Mouse (Mus musculus) cerebellum, postnatal 25 days (tissue): ENCODE measurements around the gene Nrarp.

Experiments
- DNase-seq, 2 experiments: peaks; one replicate each; pipeline ENCODE4 v3.0.0; 2021; ENCODE audit warnings: mixed read lengths in 2 of 2

Nrarp gene

DNA sequence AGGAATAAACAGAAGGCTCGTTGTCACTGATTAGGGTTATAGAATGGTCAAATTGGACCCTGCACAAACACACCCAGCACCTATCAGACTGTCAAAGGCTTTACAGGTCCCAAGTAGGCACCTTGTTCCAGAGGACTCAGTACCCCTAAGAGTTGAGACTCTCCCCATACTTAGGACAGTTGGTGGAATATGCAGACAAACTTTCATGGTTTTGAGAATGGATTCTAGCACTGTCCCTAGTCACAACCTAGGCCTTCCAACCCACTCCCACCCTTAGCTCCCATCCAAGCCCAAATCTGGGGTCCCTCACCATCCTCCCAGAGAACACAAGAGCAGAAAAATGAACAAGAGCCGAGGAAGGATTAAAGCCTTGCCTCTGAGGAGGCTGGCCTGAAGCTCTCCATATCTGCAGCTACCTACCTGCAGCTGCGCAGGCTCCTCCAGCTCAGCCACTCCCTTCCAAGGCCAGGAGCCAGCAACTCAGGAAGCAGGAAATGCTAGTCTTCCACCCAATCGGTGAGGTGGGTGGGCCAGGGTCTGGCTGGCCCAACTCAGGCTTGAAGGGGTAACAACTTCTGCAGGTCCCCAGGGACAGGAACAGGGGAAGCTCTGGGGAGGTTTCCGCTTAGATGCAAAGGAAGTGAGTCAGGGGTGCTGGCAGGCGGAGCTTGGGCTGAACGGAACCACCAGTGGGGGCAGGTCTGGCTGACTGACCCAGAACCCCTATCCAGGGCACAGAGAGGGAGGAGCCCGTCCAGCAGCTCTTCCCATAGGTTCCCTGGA, 15.8 kb downstream of the Nrarp start, which contains the start of gene Tor4a:
Tor4a (minus strand) TSS at position 715 of the 783 bp plus-strand sequence.
- no peak for DNase-seq

DNA sequence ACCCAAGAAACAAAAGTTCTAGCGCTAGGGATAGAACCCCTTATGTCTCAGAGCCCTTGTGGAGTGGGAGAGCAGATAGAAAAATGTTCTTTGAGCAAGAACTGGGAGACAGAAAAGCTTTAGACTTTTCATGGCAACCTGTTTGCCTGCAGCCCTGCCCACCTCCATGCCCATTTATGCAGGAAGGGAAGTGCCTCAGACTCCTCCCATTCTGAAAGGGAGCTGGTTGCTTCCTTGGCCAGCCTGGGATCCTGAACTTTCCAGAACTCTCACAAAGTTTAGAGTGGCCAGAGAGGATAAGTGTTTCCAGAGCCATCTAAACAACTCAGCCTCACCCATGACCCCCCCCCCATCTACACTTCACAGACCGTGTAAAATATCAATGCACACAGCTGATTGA, 16.6 kb downstream of the Nrarp start:
- no peak for DNase-seq

DNA sequence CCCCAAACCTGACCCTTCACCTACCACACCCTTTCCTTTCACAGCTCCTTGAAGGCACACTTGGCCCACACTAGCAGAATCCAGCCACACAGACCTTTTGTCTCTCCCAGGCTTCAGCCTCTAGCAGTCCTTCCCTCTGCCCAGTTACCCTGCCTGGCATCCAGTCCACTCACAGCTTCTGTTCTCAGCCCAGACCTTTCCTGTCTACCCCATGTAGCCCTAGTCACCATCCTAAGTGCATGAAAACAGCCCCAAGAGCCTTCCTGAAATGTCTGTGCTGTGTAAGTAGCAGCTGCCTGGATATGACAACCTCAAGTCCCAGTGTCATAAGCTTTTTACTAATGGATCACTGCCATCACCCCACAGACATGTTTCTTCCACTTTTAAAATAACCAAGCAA, 17.4 kb downstream of the Nrarp start:
- no peak for DNase-seq

DNA sequence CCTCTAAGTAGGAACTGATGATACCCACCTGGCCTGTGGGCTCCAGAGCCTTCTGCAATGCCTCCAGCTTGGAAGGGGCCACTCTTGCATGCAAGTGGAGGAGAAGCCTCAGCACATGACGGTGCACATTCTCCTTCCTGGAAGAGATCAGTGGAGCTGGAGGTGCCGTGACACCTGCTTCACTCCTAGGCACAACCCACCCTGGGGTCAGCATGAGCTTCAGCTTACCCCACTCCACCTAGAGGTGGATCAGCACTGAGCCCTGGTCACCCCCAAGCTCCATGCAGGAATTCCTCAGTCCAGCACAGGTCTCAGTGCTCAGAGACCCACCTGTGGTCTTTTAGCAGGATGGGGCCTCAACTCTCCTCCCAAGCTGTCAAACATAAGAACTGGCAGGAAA, 20.1 kb downstream of the Nrarp start:
- DNase-seq: no peak

DNA sequence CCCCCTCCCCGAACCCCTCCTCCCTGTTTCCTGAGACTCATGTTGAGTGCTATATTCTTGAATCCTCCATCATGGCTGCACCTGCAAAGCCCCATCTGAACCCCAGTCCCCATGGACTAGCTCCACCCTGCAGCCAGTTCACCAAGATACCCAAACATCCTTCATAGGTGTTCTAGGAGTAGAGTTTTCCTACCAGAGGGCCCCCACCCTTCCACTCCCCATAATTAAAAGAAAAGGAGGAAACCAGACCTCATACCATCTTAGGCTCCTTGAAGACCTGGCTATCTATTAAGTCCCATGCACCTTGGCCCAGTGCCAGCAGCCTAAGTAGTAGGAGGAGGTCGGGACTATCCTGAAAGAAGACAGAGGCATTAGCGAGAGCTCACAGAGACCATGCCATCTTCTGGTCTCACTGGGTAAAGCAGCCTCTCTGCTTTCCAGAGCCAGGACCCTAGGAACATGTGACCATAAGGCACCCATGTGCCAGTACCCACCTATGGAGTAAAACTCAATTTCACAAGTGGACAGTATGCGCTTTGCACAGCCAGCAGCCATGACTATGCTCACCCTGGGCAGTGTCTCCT, 23.2 kb downstream of the Nrarp start:
- no peak for DNase-seq

DNA sequence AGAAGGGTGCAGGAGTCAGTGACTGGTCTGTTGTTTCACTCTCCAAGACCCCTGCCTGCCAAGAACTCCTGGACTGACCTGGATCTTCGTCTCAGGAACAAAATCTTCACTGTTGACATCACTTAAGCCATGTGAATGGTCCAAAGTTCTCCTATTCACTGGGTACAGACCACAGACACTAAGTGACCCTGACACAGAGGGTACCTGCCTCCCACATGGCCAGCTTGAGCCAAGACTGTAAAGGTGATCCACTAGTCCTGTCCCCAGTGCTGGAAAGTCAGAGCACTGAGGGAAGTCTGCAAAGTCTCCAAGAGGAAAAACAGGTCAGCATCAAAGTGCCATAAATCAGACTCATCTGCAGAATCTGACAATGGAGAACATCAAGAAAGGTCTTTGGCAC, 27.0 kb downstream of the Nrarp start:
- no peak for DNase-seq

DNA sequence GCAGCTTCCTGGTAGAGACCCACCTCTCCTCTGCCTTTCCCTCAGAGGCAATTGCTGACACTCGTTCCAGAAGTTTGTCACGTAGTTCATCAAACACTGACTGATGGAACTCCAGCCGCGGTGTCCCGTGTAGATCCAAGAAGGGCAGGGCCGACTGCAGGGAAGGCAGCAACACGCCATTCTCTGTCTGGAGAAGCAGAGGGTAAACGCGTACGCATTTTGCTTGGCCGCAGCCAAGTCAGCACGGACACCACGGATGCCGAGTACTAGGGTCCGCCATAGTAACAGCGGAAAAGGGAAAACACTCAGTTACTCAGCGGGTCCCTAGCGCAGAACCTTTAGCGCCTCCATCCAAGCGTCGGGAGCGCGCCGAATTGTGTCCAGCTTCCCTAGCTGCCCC, 30.1 kb downstream of the Nrarp start:
- DNase-seq: no peak

DNA sequence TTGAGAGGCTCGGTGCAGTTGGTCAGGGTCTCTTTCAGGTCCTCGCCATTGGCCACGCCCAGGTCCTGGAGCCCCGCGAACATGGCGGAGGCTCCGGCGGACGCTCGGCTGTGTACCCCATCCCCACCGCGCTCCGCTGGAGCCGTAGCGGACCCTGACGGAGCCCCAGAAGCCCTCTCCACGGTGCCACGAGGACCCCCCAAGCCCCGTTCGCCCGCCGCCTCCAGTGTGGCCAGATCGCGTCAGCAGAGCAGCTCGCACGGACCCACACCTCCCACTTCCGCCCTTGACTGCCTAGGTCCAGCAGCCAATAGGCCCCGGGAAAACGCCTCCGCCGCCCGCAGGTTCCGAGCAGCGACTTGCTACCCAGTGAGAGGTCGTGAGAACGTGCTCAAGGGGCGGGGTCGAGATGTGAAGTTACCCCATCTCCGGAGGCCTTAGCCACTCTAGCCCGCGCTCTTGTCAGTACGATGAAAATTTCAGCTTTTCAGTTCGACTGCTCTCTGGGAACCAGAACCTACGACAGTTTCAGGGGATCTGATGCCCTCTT, 30.6 kb downstream of the Nrarp start, which contains the start of gene Nelfb:
Nelfb (minus strand) TSS at position 369 of the 550 bp plus-strand sequence.
- peak; percentile 92 for DNase-seq

DNA sequence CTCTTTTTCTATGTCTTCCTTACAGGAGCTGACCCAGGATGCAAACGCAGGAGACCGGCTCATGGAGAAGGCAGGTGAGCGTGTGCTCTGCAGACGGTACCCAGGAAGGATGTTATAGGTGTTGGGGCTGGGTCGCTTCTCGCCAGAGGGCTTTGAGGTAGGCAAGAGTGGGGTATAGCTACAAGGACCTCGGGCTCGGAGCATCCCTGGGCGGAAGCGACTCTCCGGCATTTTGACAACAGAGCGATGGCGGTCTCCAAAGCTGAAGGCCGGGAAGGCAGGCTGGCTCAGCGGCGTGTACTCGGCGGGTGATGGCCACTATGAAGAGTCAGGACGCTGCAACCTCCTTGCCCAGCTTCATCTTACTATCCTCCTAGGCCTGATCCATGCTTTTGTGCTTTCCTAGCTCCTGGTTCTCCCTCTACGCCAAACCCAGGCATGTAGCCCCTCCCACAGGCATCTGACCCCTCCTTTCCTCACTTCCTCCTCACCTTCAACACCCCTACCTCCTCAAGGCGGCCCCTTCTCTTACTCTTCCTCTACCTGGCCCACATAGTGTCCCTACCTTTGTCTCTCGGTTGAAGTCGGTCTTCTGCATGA, 32.8 kb downstream of the Nrarp start:
- no peak for DNase-seq

DNA sequence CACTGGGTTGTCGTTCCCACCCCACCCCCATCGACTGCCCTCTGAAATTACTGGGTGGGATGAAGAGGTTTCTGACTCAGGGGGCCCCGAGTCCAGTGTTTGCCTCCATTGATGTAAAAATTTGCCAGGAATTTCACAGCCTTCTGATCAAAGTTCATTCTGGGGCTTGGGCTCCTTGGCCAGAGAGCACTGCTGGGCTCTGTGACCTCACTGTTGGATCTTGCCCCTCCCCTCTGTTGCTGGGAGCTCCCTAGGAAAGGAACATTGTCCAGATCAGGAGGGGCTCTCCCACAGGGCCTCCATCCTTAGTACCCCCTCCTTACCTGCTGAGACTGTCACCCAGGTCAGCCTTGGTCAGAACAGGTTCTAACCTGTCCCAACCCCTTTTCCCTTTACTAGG, 33.9 kb downstream of the Nrarp start, which contains the start of gene Stpg3:
Stpg3 (minus strand) TSS at position 194 of the 400 bp plus-strand sequence.
- DNase-seq: no peak

DNA sequence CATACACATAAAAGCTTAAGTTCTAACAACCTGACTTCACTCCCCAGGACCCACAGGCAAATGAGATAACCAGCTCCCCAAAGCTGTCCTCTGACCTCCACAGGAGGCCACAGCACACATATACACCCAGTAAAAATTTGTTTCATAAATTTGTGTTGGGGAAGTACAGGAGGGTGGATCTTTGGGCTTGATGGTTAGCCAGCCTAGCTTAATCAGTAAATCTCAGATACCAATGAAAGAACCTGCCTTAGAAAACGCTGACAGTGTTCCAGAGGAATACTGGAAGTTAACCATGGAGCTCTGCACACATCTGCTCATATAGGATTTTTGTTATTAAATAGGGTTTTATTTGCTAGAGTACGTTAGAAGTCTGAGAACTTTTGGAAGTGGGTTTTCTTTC, 37.1 kb downstream of the Nrarp start:
- DNase-seq: no peak

DNA sequence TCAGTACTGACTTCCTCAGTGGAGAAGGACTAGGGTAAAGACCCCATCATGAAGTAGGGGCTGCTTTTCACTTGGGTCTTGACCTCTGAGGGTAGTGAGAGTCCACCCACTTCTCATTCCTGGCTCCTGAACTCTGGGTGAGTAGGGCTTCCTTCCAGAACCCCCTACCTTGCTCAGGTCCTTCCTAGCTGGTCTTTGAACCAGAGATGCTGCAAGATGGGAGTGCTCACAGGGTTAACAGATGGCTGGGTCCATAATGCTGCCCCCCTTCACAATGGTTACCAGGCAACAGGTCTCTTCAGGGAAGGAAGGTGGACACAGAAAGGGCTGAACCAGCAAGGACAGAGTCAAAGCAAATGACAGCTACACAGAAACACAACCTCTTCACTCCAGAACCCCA, 37.9 kb downstream of the Nrarp start, which contains the start of gene Fam166a:
Fam166a (plus strand) TSS at position 301 of the 400 bp plus-strand sequence.
- DNase-seq: no peak

DNA sequence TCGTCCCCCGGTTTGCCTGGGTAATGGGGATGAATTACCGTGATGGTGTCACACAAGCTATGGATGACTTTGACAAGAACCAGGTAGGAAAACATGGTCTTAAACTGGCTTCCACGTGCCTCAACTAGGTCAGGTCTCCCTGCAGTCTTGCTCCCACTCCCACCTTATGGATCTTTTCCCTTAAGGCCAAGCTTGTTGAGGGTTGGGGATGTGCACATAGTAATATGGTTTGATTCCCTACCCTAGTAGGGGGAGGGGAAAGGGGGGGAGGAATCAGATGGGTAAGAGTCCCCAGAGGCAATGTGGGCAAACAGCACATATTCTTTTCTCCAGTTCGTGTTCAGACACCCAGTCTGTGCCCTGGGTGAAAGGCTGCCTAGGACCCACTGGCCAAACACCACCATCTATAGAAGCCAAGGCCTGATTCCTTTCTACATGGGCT, 40.8 kb downstream of the Nrarp start:
- DNase-seq: no peak

DNA sequence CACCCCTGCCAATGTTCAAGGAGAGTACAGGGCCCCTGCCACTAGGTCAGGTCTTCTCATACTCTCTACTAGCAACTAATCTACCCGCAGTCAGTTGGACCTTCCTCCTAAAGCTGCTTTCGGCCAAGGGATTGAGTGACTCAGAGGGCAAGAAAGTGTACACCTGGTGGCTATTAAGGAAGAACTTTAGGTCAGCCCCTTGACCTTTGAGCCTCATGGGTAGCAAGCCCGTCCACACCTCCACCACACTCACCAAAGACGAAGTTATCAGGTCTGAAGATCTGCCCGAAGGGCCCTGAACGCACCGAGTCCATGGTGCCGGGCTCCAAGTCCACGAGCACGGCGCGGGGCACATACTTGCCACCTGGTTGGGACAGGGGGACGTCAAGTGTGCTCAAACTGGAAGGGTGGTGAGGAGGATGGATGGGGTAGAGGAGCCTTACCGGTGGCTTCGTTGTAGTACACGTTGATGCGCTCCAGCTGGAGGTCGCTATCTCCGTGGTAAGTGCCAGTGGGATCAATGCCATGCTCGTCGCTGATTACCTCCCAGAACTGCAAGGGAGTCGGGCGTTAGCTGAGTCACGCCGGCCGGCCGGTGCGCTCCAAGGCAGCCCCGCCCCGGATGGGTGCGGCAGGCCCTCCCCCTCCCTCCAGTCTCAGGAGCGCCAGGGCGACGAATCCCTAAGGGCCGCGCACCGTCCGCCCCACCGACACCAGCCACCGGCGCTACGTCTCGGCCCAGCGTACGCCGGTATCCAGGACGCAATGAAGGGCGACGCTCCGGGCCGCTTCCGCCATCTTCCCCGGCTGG, 43.3 kb downstream of the Nrarp start:
- DNase-seq: peak in 1 of 2 experiments; percentile 85

DNA sequence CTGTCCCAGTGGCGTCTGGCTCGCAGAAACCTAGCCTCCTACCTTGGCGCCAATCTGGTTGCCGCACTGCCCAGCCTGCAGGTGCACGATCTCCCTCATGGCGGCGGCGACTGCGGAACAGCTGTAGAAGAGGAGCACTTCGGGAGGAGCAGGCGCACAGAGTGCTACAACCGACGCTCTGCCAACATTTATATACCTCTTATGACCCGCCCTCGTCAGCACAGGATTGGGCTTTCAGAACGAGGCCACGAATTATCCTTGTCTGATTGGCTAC, 43.9 kb downstream of the Nrarp start, which contains the start of gene Tubb4b:
Tubb4b (minus strand) TSS at position 211 of the 274 bp plus-strand sequence.
- DNase-seq: no peak

DNA sequence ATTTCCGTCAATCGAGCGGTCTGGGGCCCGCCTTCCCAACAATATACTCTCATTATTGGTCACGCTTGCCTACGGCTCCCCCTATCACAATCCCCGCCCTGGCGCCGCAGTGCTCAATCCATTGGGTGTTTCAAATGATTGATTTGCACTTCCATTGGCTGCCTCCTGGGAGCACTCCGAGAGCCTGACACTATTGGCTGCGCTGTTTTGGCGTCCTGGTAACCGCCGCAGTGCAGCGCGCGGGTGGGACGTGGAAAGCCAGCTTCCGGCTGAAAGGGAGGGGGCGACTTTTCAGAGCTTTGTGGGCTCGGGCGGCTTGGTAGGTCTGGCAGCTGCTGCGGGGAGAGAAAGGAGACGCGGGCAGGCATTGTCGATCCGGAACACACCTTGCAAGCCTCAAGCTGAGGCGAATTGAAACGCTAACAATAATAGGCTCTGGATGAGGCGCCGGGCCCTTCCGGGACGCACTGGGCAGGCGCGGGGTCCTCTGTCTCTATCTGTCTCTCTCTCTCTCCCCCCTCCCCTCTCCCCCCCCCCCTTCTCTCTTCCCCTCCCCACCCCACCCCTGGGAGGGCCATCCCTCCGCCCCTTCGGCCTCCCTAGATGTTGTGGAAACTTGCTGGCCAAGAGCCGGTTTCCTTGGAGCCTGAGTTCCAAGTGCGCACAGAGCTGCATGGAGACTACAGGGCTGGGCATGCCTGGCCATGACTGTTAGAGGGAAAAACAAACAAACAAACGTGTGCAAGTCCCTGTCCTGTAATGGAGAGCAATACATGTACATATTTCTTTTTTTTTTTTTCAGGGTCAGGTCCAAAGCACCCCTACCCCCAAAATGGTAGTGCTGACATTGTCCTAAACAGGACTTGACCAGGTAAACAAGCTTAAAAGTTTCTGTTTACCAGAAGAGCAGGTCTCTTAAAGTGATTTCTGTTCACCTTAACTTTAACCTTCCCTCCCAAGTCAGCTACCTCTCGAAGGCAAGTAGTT, 44.5 kb downstream of the Nrarp start:
- peak; percentile 96 to 97 for DNase-seq

DNA sequence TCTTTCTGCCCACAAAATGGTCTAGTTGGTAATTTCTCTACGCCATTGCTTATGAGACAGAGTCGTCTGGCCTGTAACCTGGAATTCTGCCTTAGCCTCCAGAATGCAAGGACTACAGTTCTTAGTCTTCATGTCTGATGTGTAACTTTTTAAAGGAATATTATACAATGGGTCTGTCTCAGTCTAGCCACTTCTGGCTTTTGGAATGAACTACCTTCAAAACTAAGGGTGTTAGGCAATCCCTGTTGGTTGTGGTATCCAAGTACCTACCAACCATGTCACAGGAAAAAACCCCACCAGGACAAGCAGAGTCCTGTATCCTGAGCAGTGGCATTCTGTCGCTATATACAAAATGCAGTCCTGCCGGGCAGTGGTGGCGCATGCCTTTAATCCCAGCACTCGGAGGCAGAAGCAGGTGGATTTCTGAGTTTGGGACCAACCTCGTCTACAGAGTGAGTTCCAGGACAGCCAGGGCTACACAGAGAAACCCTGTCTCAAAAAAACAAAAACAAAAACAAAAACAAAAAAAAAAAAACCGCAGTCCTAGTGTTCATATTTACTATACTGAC, 45.3 kb downstream of the Nrarp start:
- peak in 1 of 2 experiments; percentile 4 for DNase-seq

DNA sequence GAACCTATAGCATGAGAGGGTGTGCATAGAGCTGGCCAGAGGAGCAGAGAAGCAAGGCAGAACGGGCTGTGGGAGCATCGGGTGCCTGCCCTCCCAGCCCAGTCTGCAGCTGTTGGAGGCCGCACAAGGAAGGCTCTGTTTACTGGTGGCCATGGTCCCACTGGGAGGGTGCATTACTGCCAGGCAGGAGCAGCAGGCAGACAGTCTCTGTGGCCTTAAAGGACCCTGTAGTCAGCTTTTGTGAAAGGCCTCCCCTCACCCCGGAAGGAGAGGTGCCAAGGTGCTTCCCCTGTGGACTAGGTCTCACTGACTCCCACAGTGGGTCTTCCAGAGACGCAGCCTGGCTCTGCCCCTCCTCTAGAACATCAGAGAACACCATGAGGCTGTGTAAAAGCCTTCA, 46.3 kb downstream of the Nrarp start:
- DNase-seq: peak in 1 of 2 experiments; percentile 50

DNA sequence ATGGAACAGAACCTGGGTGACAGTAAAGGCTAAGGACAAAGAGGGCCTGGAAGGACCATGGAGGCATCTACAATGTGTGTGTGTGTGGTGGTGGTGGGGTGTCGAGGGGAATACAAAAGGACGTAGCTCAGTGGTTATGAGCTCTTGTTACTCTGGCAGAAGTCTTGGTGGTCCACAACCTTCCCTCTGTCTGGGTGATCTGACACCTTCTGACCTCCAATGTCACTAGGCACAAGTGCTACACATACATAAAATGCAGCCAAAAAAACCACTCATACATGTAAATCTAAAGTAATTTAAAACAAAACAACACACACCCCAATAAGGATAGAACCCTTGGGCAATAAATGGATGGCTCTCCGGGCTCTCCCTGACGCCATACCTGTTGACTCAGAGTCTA, 46.8 kb downstream of the Nrarp start:
- DNase-seq: peak in 1 of 2 experiments; percentile 12

DNA sequence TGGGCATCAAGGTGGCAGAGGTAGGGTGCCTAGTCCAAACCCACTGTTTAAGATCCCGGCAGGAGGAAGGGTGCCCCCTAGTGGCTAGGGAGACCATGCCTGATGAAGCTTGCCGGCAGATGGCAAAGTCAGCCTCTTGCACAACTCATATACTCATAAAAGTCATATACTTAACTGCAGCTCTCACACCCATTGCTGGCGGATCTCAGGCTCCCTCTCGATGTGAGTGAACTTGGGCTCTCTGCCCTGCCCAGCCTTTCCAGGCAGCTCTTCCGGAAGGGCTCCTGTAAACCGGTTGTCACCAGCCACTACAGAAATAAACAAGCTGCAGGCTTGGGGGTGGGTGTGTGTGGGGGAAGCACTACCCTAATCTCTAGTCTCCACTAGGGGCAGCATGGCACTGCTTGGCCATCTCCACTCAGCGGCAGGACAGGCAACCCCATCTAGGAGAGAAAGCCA, 47.9 kb downstream of the Nrarp start:
- peak; percentile 85 to 90 for DNase-seq

DNA sequence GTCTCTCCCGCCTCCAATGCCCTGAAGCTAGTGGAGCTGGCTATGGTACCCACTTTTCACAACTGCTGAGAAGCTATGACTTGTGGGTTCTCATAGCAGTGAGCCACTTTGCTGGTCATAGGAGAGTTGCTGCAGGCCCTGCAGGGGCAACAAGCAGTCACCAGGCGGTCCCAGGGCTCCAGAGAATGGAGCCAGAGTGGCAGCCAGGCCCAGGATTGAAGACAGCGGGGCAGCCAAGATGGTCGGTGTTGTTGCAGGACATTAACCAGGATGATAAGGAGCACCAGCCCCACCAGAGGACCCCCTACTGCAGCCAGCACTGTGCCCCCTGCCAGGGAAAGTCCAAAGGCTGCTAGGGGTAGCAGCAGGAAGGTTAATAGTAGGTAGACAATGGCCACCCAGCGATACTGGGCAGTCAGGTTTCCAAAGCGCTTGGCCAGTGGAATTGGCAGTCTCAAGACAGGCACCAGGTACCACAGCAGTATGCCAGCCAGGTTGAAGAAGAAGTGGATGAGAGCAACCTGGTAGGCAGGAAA, 48.5 kb downstream of the Nrarp start:
- peak in 1 of 2 experiments; percentile 33 for DNase-seq
